Mouse (Mus musculus) hindbrain, embryonic 12.5 days (tissue): ENCODE results near the gene Akr1c18. TPM values are rescaled to one million over a fixed set of nuclear protein-coding genes. Genes with fewer than 3 reads are reported as not detected.
"Not testable (repeated sequence)": the region's sequence is repeated elsewhere in the genome, so short reads cannot be mapped to it uniquely, and the experiment has no call there.

Experiments
- ATAC-seq: fragments of 200-750 bp; cut with Nextera tagmentation; 2 replicates; pipeline ENCODE4 v1.8.0; 2017; ENCODE audit warnings: moderate TSS enrichment; ENCODE audit not compliant: low FRiP score
- H3K27ac ChIP-seq: fragments of 300-500 bp; sonication (generic); 2 replicates; pipeline ENCODE4 v1.5.1; 2016; ENCODE audit warnings: mild to moderate bottlenecking
- H3K27me3 ChIP-seq: fragments of 300-500 bp; sonication (generic); 2 replicates; pipeline ENCODE4 v1.6.1; 2016; ENCODE audit warnings: mild to moderate bottlenecking
- H3K36me3 ChIP-seq: fragments of 300-500 bp; sonication (generic); 2 replicates; pipeline ENCODE4 v1.6.1; 2016; ENCODE audit warnings: mild to moderate bottlenecking
- H3K4me1 ChIP-seq: fragments of 300-500 bp; sonication (generic); 2 replicates; pipeline ENCODE4 v1.6.1; 2016
- H3K4me2 ChIP-seq: fragments of 300-500 bp; sonication (generic); replicated peaks from 2 replicates; pipeline ENCODE4 v1.6.1; 2016; ENCODE audit warnings: mild to moderate bottlenecking
- H3K4me3 ChIP-seq: fragments of 300-500 bp; sonication (generic); 2 replicates; pipeline ENCODE4 v1.5.1; 2016; ENCODE audit warnings: mild to moderate bottlenecking
- H3K9ac ChIP-seq: fragments of 300-500 bp; sonication (generic); 2 replicates; pipeline ENCODE4 v1.6.1; 2016; ENCODE audit warnings: mild to moderate bottlenecking, moderate library complexity
- H3K9me3 ChIP-seq: fragments of 300-500 bp; sonication (generic); replicated peaks from 2 replicates; pipeline ENCODE4 v1.6.1; 2016; ENCODE audit warnings: mild to moderate bottlenecking
- WGBS: fragments of 180-500 bp; shearing (Covaris S2); methylation state at CpG from one replicate; pipeline ENCODE4 v1.1.7; 2016; 5-methylcytosine and 5-hydroxymethylcytosine counted together
- polyA plus RNA-seq: library from polyadenylated mRNA; unstranded; fragments of >200 nt; fragmentation: Nextera tagmentation; extraction: Ambion mirVana; gene quantifications from 2 replicates; pipeline ENCODE4 v1.2.1, GENCODE M21; 2016

The Akr1c18 gene
- not detected in 2 replicates for polyA plus RNA-seq

GRCm38 (mm10) chr13:4150518-4150917, at the start of gene Akr1c18:
Gene Akr1c18, minus strand, starts transcription at chr13:4150654.
- H3K27me3 ChIP-seq, result no peaks in the 10 kb centered on the region
- no peak within 1 kb of the TSS for H3K4me2 ChIP-seq
- H3K9ac ChIP-seq, result no peak within 1 kb of the TSS
- no peaks in the 10 kb centered on the region for H3K36me3 ChIP-seq
- ATAC-seq, result no peak
- no peak within 1 kb of the TSS for H3K27ac ChIP-seq
- no peaks in the 10 kb centered on the region for H3K4me1 ChIP-seq
- H3K4me3 ChIP-seq, result no peak within 1 kb of the TSS
- H3K9me3 ChIP-seq, result no peaks in the 10 kb centered on the region
- WGBS, result 75% methylated on average over 5 of the region's 5 CpGs

- Histone ChIP-seq H3K9me3 (no peaks in the 10 kb centered on the region), H3K4me3 (no peak overlapping the region), H3K36me3 (no peaks in the 10 kb centered on the region), H3K4me1 (no peaks in the 10 kb centered on the region), H3K9ac (no peak overlapping the region), H3K27ac (no peak overlapping the region), H3K27me3 (no peaks in the 10 kb centered on the region), H3K4me2 (no peak overlapping the region)
- ATAC-seq, result no peak
- 77% methylated on average over 3 of the region's 3 CpGs for WGBS
Observed at GRCm38 (mm10) chr13:4192511-4192910, 42.1 kb upstream of the Akr1c18 start.

- no peak for ATAC-seq
Observed at GRCm38 (mm10) chr13:4190904-4191303, 40.5 kb upstream of the Akr1c18 start, which contains the start of gene Akr1c13. Gene Akr1c13, plus strand, starts transcription at chr13:4191150.

GRCm38 (mm10) chr13:4188174-4188573, 37.7 kb upstream of the Akr1c18 start:
- 87% methylated on average over 2 of the region's 2 CpGs for WGBS
- no peaks in the 10 kb centered on the region for H3K4me1 ChIP-seq
- H3K9me3 ChIP-seq, result no peaks in the 10 kb centered on the region
- H3K36me3 ChIP-seq, result no peaks in the 10 kb centered on the region
- no peak overlapping the region for H3K4me2 ChIP-seq
- H3K4me3 ChIP-seq, result no peak overlapping the region
- H3K27ac ChIP-seq, result no peak overlapping the region
- no peak for ATAC-seq
- no peaks in the 10 kb centered on the region for H3K27me3 ChIP-seq
- H3K9ac ChIP-seq, result no peak overlapping the region

More at GRCm38 (mm10) chr13:4190904-4191303, 40.5 kb upstream of the Akr1c18 start, which contains the start of gene Akr1c13:
- Histone ChIP-seq H3K27me3 (no peaks in the 10 kb centered on the region), H3K27ac (no peak within 1 kb of the TSS), H3K9me3 (no peaks in the 10 kb centered on the region), H3K4me3 (no peak within 1 kb of the TSS), H3K4me1 (no peaks in the 10 kb centered on the region), H3K36me3 (no peaks in the 10 kb centered on the region), H3K9ac (no peak within 1 kb of the TSS), H3K4me2 (no peak within 1 kb of the TSS)
- 63% methylated on average over 3 of the region's 3 CpGs for WGBS

- ATAC-seq, H3K27ac ChIP-seq, H3K9me3 ChIP-seq, H3K4me1 ChIP-seq, H3K36me3 ChIP-seq, H3K27me3 ChIP-seq, H3K4me3 ChIP-seq, H3K9ac ChIP-seq, H3K4me2 ChIP-seq: not testable (repeated sequence)
- WGBS, result 84% methylated on average over 7 of the region's 7 CpGs
Observed at GRCm38 (mm10) chr13:4186641-4187411, 36.4 kb upstream of the Akr1c18 start.

- Histone ChIP-seq H3K4me3 (no peak overlapping the region), H3K4me2 (no peak overlapping the region), H3K4me1 (no peaks in the 10 kb centered on the region), H3K36me3 (no peaks in the 10 kb centered on the region), H3K9ac (no peak overlapping the region), H3K9me3 (no peaks in the 10 kb centered on the region), H3K27ac (no peak overlapping the region), H3K27me3 (no peaks in the 10 kb centered on the region)
- 69% methylated on average over 9 of the region's 9 CpGs for WGBS
- ATAC-seq, result no peak
Observed at GRCm38 (mm10) chr13:4183116-4183515, 32.7 kb upstream of the Akr1c18 start.

GRCm38 (mm10) chr13:4181321-4181720, 30.9 kb upstream of the Akr1c18 start:
- not testable (repeated sequence) for ATAC-seq, H3K4me1 ChIP-seq, H3K9ac ChIP-seq, H3K9me3 ChIP-seq, H3K27ac ChIP-seq, H3K27me3 ChIP-seq, H3K36me3 ChIP-seq, H3K4me2 ChIP-seq, H3K4me3 ChIP-seq
- 90% methylated on average over 4 of the region's 4 CpGs for WGBS

- Histone ChIP-seq H3K27ac (no peak overlapping the region), H3K4me2 (no peak overlapping the region), H3K4me3 (no peak overlapping the region), H3K27me3 (no peaks in the 10 kb centered on the region), H3K36me3 (no peaks in the 10 kb centered on the region), H3K9ac (no peak overlapping the region), H3K9me3 (no peaks in the 10 kb centered on the region), H3K4me1 (no peaks in the 10 kb centered on the region)
- WGBS, result 79% methylated on average over 2 of the region's 2 CpGs
- no peak for ATAC-seq
Observed at GRCm38 (mm10) chr13:4172978-4173377, 22.5 kb upstream of the Akr1c18 start.

GRCm38 (mm10) chr13:4168006-4168405, 17.6 kb upstream of the Akr1c18 start:
- H3K9ac ChIP-seq, result no peak overlapping the region
- WGBS, result 54% methylated on average over 1 of the region's 1 CpGs
- no peaks in the 10 kb centered on the region for H3K27me3 ChIP-seq
- no peaks in the 10 kb centered on the region for H3K9me3 ChIP-seq
- H3K4me1 ChIP-seq, result no peaks in the 10 kb centered on the region
- no peak overlapping the region for H3K4me3 ChIP-seq
- no peak overlapping the region for H3K27ac ChIP-seq
- no peak overlapping the region for H3K4me2 ChIP-seq
- H3K36me3 ChIP-seq, result no peaks in the 10 kb centered on the region
- no peak for ATAC-seq

GRCm38 (mm10) chr13:4155286-4155685, 4.8 kb upstream of the Akr1c18 start:
- 32% methylated on average over 2 of the region's 2 CpGs for whole genome bisulfite sequencing

GRCm38 (mm10) chr13:4153593-4153992, 3.1 kb upstream of the Akr1c18 start:
- WGBS, result 81% methylated on average over 3 of the region's 3 CpGs
- H3K27me3 ChIP-seq, result no peaks in the 10 kb centered on the region

More at GRCm38 (mm10) chr13:4155286-4155685, 4.8 kb upstream of the Akr1c18 start:
- no peak for ATAC-seq
- no peak overlapping the region for H3K9ac ChIP-seq
- no peak overlapping the region for H3K27ac ChIP-seq
- no peaks in the 10 kb centered on the region for H3K36me3 ChIP-seq
- no peak overlapping the region for H3K4me2 ChIP-seq
- H3K9me3 ChIP-seq, result no peaks in the 10 kb centered on the region
- H3K4me1 ChIP-seq, result no peaks in the 10 kb centered on the region
- no peaks in the 10 kb centered on the region for H3K27me3 ChIP-seq
- H3K4me3 ChIP-seq, result no peak overlapping the region

GRCm38 (mm10) chr13:4152908-4153307, 2.5 kb upstream of the Akr1c18 start:
- no peak overlapping the region for H3K9ac ChIP-seq
- ATAC-seq, result no peak
- H3K4me1 ChIP-seq, result no peaks in the 10 kb centered on the region
- H3K4me3 ChIP-seq, result no peak overlapping the region
- no peak overlapping the region for H3K27ac ChIP-seq
- no peak overlapping the region for H3K4me2 ChIP-seq
- no peaks in the 10 kb centered on the region for H3K9me3 ChIP-seq
- H3K27me3 ChIP-seq, result no peaks in the 10 kb centered on the region
- 77% methylated on average over 2 of the region's 2 CpGs for WGBS
- no peaks in the 10 kb centered on the region for H3K36me3 ChIP-seq

More at GRCm38 (mm10) chr13:4153593-4153992, 3.1 kb upstream of the Akr1c18 start:
- Histone ChIP-seq H3K9me3 (no peaks in the 10 kb centered on the region), H3K4me1 (no peaks in the 10 kb centered on the region), H3K4me3 (no peak overlapping the region), H3K27ac (no peak overlapping the region), H3K4me2 (no peak overlapping the region), H3K9ac (no peak overlapping the region), H3K36me3 (no peaks in the 10 kb centered on the region)
- ATAC-seq, result no peak

- WGBS, result 85% methylated on average over 1 of the region's 1 CpGs
- no peak for ATAC-seq
- Histone ChIP-seq H3K27ac (no peak overlapping the region), H3K36me3 (no peaks in the 10 kb centered on the region), H3K4me1 (no peaks in the 10 kb centered on the region), H3K9ac (no peak overlapping the region), H3K27me3 (no peaks in the 10 kb centered on the region), H3K9me3 (no peaks in the 10 kb centered on the region), H3K4me2 (no peak overlapping the region), H3K4me3 (no peak overlapping the region)
Observed at GRCm38 (mm10) chr13:4144261-4144660, 6.2 kb downstream of the Akr1c18 start.
